Mouse (Mus musculus) ES-E14 (cell line): ENCODE measurements at regions not wholly inside any gene's neighbourhood (a gene's known extent, or its start where the extent isn't known, plus 50 kb on each side); places are given as distances from the start of the nearest gene placed in this dataset.

Experiments used
- DNase-seq: peaks from one replicate; pipeline ENCODE4 v3.0.0-alpha.2; 2013; ENCODE audit warnings: low read depth, low spot score
- H3K27ac ChIP-seq: 2 replicates; pipeline ENCODE4 v1.5.1; 2012; ENCODE audit warnings: low read depth, mild to moderate bottlenecking, low read length, moderate library complexity, mixed read lengths; ENCODE audit not compliant: poor library complexity, insufficient read depth, severe bottlenecking
- H3K36me3 ChIP-seq: 2 replicates; pipeline ENCODE4 v1.6.1; 2012; ENCODE audit warnings: mild to moderate bottlenecking, low read length, moderate library complexity, mixed read lengths; ENCODE audit not compliant: control insufficient read depth, poor library complexity, insufficient read depth, severe bottlenecking
- H3K4me1 ChIP-seq, 2 experiments: fragments of 150-350 bp in 1 of 2; sonication (generic) in 1 of 2; 2 replicates each; pipeline ENCODE4 v1.6.1; 2012; ENCODE audit warnings: low read length in 2 of 2, mild to moderate bottlenecking in 1 of 2, mixed read lengths in 1 of 2; ENCODE audit not compliant: control insufficient read depth in 2 of 2, insufficient read depth in 2 of 2, poor library complexity in 1 of 2
- H3K4me3 ChIP-seq, 2 experiments: fragments of 150-350 bp in 1 of 2; sonication (generic) in 1 of 2; 2 replicates each; pipeline ENCODE4 v1.5.1; 2012; ENCODE audit warnings: low read length in 2 of 2, low read depth in 1 of 2, mild to moderate bottlenecking in 1 of 2, mixed read lengths in 1 of 2; ENCODE audit not compliant: insufficient read depth in 1 of 2, poor library complexity in 1 of 2, severe bottlenecking in 1 of 2
- H3K9ac ChIP-seq: 2 replicates; pipeline ENCODE4 v1.6.1; 2012; ENCODE audit warnings: low read depth, mild to moderate bottlenecking, low read length, mixed read lengths; ENCODE audit not compliant: poor library complexity, insufficient read depth, severe bottlenecking
- H3K9me3 ChIP-seq: fragments of 150-350 bp; sonication (generic); 2 replicates; pipeline ENCODE4 v1.6.1; 2012; ENCODE audit warnings: low read depth, mild to moderate bottlenecking, low read length; ENCODE audit not compliant: control insufficient read depth, insufficient read depth
- CHD2 ChIP-seq: IDR thresholded peaks from 2 replicates; pipeline ENCODE4 v1.6.1; 2014; ENCODE audit warnings: mild to moderate bottlenecking, low read depth, low read length, inconsistent platforms
- HCFC1 ChIP-seq: IDR thresholded peaks from 2 replicates; pipeline ENCODE4 v1.6.1; 2012; ENCODE audit warnings: low read length, inconsistent platforms, borderline replicate concordance; ENCODE audit not compliant: insufficient read depth
- MAFK ChIP-seq: IDR thresholded peaks from 2 replicates; pipeline ENCODE4 v1.6.1; 2014; ENCODE audit warnings: mild to moderate bottlenecking, low read depth, low read length, inconsistent platforms; ENCODE audit not compliant: insufficient read depth
- ZC3H11A ChIP-seq: IDR thresholded peaks from 2 replicates; pipeline ENCODE4 v1.6.1; 2012; ENCODE audit warnings: low read depth, mild to moderate bottlenecking, inconsistent platforms, low read length, borderline replicate concordance
- ZNF384 ChIP-seq: IDR thresholded peaks from 2 replicates; pipeline ENCODE4 v1.6.1; 2012; ENCODE audit warnings: low read depth, low read length, inconsistent platforms
- in situ Hi-C, 2 experiments: fragments of 600-800 bp; cut with MboI; formaldehyde crosslinking; loops; one replicate each; pipeline ENCODE4 v1.15.1; 2025; ENCODE audit warnings: low sequenced_read_pairs in 2 of 2, inconsistent platforms in 1 of 2; ENCODE audit not compliant: unreplicated experiment in 2 of 2

DNA sequence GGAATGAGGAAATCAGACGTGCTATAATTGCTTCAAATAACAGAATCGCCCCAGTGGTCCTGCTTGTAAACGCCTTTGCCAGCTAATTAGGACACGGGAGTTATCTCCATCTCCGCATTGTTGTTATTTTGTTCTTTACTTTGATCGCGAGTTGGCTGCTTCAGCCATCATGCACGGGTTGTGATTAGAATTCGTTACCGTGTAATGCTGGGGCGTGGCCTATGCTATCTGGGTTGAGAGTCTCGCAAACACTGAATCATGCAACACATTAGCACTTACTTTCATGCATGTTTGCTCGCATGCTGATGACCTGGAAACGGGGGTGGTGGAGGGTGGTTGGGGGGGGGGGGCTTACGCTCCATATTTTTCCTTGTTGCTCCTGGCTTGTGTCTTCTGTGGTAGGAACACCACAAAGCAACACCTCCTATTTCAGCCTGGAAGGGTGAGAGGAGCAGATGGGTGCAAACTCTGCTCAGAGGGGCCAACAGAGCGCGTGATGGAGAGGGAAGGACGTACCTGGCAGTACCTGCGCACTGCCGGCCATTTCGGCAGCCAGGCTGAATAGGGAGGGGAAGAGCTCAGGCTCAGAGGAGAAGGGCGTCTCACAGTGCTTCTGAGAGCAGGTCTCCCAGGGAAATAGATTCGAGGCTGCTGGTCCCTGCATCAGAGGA, 260.1 kb downstream of the Cd83 start:
- TF ChIP-seq MAFK (no peak), ZNF384 (no peak), HCFC1 (no peak), CHD2 (no peak), ZC3H11A (no peak)
- Histone ChIP-seq H3K36me3 (no peaks in the 10 kb centered on the region), H3K4me3 (no peak overlapping the region), H3K9ac (no peak overlapping the region), H3K4me1 (no peaks in the 10 kb centered on the region), H3K9me3 (no peaks in the 10 kb centered on the region), H3K27ac (no peak overlapping the region)
- no peak for DNase-seq
- in situ Hi-C loops, result no loop called here

DNA sequence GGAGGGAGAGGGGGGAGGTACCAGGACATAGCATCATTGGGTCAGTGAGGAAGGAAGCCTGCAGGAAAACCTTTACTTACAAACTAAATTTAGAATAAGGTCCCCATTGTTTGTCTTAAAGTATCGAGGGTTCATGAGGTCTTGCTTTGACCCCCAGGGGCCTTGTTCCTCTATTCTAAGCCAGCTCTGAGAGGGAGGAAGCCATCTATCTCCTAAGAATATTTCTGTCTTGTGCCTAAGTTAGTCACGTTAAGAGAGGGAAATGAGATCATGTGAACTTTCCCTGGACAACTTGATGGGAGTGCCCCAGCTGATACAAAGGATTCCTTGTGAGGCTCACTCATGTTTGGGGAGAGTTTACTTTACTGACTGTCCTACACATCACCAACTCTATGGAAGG, 261.9 kb downstream of the Cd83 start:
- TF ChIP-seq MAFK, result no peak
- TF ChIP-seq CHD2, result no peak
- no peak for TF ChIP-seq HCFC1
- no peak for TF ChIP-seq ZNF384
- TF ChIP-seq ZC3H11A, result no peak
- H3K4me3 ChIP-seq, result no peak overlapping the region
- H3K27ac ChIP-seq, result no peak overlapping the region
- no peaks in the 10 kb centered on the region for H3K9me3 ChIP-seq
- H3K9ac ChIP-seq, result no peak overlapping the region
- in situ Hi-C loops, result no loop called here
- H3K4me1 ChIP-seq, result no peaks in the 10 kb centered on the region
- DNase-seq, result no peak
- no peaks in the 10 kb centered on the region for H3K36me3 ChIP-seq

DNA sequence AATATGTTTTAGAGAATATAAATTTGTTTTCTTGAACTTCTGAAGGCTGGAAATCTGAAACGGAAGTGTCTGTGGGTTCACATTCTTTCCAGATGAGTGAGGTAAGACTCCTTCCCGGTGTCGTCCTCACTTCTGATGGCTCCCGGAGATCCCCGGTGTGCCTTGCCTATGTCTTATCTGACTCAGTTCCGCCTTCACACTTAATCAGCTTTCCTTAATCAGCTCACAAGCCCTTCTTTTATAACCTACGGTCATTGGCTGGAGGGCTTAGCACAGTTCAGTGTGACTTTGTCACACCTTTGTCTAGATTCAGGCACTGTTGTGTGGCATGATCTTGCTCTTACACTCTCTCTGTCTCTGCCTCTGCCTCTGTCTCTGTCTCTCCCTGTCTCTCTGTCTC, 269.6 kb downstream of the Cd83 start:
- Histone ChIP-seq H3K4me3 (no peak overlapping the region), H3K27ac (no peak overlapping the region), H3K4me1 (no peaks in the 10 kb centered on the region; a peak in 1 of 4 replicates), H3K36me3 (no peaks in the 10 kb centered on the region), H3K9ac (no peak overlapping the region), H3K9me3 (no peaks in the 10 kb centered on the region)
- DNase-seq, result no peak
- no peak for TF ChIP-seq CHD2
- no peak for TF ChIP-seq ZC3H11A
- TF ChIP-seq ZNF384, result no peak
- TF ChIP-seq HCFC1, result no peak
- no peak for TF ChIP-seq MAFK
- in situ Hi-C loops, result no loop called here

DNA sequence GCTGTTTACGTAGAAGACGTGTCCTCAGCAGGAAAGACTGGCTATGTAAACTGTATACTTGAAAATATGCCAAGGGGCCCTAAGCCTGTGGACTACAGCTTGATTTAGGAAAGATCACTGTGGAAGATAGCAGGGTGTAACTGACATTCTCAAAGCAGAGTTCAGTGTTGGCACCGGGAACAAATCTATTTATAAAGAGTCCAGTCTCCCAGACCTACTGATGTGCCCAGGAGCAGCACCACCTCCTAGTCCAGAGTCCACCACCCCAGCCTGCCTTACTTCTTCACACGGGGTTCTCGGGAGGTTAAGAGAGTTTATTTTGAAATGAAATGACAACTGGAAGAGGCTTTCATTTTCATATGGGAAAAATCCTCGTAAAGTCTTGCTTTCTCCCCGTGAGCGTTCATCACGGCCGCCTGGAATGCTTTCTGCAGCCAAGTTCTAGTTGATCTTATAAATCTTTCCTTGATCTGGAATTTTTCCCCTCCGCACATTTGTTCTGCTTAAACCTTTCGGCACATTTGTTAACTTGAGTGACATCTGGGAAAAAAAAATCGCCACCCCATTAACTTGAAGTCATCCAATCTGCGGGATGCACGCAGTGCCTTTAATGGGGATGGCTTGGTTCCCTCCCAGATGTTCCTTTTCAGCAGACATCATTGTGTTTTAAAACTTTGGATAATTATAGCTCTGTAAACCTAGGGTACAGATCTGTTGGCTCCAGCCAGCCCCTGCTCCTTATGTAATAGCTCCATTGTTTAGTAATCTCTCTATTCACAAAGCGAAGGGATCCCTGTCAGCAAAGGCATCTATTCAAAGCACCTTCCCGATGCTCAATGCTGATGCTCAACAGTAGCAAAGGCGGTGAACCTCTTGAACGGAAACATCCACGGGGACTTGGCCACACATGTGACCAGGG, 271.3 kb downstream of the Cd83 start:
- H3K4me3 ChIP-seq, result no peak overlapping the region
- H3K9me3 ChIP-seq, result no peaks in the 10 kb centered on the region
- H3K36me3 ChIP-seq, result no peaks in the 10 kb centered on the region
- H3K4me1 ChIP-seq, result no peaks in the 10 kb centered on the region; a peak in 1 of 4 replicates
- no peak overlapping the region for H3K9ac ChIP-seq
- in situ Hi-C loops, result no loop called here
- no peak overlapping the region for H3K27ac ChIP-seq
- no peak for TF ChIP-seq ZNF384
- TF ChIP-seq HCFC1, result no peak
- no peak for TF ChIP-seq CHD2
- TF ChIP-seq ZC3H11A, result no peak
- TF ChIP-seq MAFK, result no peak
- no peak for DNase-seq
